Mouse (Mus musculus) lung, adult 2 months (tissue): ENCODE data around the gene Tbc1d2. TPM values are rescaled to one million over a fixed set of nuclear protein-coding genes. Genes with fewer than 3 reads are reported as not detected.
"Not testable (repeated sequence)": the region's sequence is repeated elsewhere in the genome, so short reads cannot be mapped to it uniquely, and the experiment has no call there.

Experiments used
- DNase-seq: peaks from one replicate; pipeline ENCODE4 v3.0.0; 2022
- H3K4me1 ChIP-seq: fragments of 200-500 bp; 2 replicates; pipeline ENCODE4 v1.6.1; 2011; ENCODE audit warnings: low read length; ENCODE audit not compliant: control insufficient read depth, insufficient read depth
- H3K4me3 ChIP-seq: fragments of 200-500 bp; replicated peaks from 2 replicates; pipeline ENCODE3; 2011; ENCODE audit warnings: low read depth, mild to moderate bottlenecking, control low read depth, low read length; ENCODE audit errors: extremely low read depth
- CTCF ChIP-seq: fragments of 200-500 bp; IDR thresholded peaks from 2 replicates; pipeline ENCODE4 v1.5.1; 2011; ENCODE audit warnings: mild to moderate bottlenecking, low read length, control low read depth; ENCODE audit not compliant: insufficient read depth
- POLR2A ChIP-seq: fragments of 200-500 bp; IDR thresholded peaks from 2 replicates; pipeline ENCODE4 v1.6.1; 2011; ENCODE audit warnings: low read depth, mild to moderate bottlenecking, control low read depth, low read length, borderline replicate concordance; ENCODE audit errors: extremely low read depth
- WGBS: fragments of 180-500 bp; shearing (Covaris S2); methylation state at CpG from one replicate; pipeline ENCODE4 v1.1.7; 2018; 5-methylcytosine and 5-hydroxymethylcytosine counted together
- polyA plus RNA-seq: library from polyadenylated mRNA; depleted of rRNA; stranded (reverse); fragments of >200 nt; gene quantifications from 2 replicates; pipeline ENCODE4 v1.2.3, GENCODE M21; 2012

Gene Tbc1d2
- polyA plus RNA-seq, 1 experiment = 10.2 TPM

GRCm38 (mm10) chr4:46586473-46586872, 63.5 kb downstream of the Tbc1d2 start:
- no peak for TF ChIP-seq CTCF
- TF ChIP-seq POLR2A = no peak
- WGBS = 85% methylated on average over 4 of the region's 4 CpGs
- no peak for DNase-seq
- H3K4me1 ChIP-seq = peaks cover 10% of the 10 kb centered on the region
- no peak overlapping the region for H3K4me3 ChIP-seq

GRCm38 (mm10) chr4:46585811-46586190, 64.2 kb downstream of the Tbc1d2 start:
- no peak for DNase-seq
- H3K4me1 ChIP-seq = peaks cover 10% of the 10 kb centered on the region
- TF ChIP-seq CTCF (no peak), POLR2A (peak; percentile 1; the same call in 1 of the 2 replicates)
- H3K4me3 ChIP-seq = no peak overlapping the region
- 41% methylated on average over 8 of the region's 8 CpGs for WGBS

DNA sequence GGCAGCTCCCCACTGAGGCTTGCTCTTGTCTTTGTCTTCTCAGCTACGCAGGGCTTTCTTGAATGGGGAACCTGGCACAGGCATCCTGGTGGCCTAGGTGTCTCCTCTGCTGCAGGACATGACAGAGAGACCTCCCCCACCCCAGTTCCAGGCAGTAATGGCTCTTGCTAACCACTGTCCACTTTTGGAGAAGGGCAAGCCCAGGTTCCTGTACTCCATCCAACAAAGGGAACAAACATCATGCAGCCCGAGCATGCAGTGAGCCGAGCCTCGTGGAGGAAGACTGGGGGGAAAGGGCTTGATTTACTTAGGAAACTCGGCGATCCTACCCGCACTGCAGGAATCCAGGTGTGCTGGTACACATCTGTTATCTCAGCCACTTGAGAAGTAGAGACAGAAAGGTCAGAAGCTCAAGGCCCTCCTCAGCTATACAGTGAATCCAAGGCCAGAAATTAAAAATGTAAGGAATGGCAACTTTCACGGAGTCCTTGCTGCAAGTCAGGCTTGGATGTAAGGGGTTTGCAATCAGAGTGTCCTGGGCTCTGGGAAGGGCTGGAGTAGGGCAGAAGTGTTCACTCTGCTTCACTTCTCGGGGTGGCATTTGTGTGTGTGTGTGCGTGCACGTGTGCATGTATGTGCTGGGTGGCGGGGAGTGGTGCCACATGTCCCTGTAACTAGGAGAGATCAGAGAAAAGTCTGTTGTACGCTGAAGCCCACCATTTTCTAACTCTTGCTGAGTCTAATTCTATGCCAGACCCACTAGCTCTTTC, 64.8 kb downstream of the Tbc1d2 start:
- DNase-seq = no peak
- WGBS = 62% methylated on average over 13 of the region's 13 CpGs
- peak overlapping the region; percentile 16 for H3K4me3 ChIP-seq

DNA sequence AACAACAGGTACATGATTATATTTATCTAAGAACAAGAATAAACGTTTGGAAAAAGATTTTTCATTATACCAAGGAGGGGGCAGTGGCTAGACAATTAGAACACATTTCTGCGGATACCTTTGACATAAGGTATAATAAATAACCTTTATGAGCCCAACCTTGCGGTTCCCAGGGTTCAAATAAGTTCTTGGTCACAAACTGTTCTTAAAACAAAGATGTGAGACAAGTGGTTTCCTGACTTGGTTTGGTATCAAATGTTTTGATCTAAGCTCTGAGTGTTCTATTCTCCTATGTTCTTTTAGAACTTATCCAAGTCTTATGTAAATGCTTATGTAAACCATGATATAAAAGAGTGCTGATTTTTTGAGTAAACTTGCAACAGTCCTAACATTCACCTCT, 65.5 kb downstream of the Tbc1d2 start:
- WGBS = 45% methylated on average over 3 of the region's 3 CpGs
- peaks cover 10% of the 10 kb centered on the region for H3K4me1 ChIP-seq
- DNase-seq, H3K4me3 ChIP-seq: not testable (repeated sequence)

More for the DNA sequence above, 64.8 kb downstream of the Tbc1d2 start:
- TF ChIP-seq CTCF (no peak), POLR2A (0 out of 2 replicates have a peak, but pooled peaks have one; percentile 3)
- peaks cover 10% of the 10 kb centered on the region for H3K4me1 ChIP-seq

DNA sequence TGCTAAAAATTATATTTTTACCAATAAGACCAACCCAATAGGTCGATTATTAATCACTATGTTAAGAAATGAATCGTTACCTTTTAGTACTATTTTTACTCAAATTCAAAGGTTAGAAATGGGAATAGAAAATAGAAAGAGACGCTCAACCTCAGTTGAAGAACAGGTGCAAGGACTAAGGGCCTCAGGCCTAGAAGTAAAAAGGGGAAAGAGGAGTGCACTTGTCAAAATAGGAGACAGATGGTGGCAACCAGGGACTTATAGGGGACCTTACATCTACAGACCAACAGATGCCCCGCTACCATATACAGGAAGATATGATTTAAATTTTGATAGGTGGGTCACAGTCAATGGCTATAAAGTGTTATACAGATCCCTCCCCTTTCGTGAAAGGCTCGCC, 65.9 kb downstream of the Tbc1d2 start:
- not testable (repeated sequence) for H3K4me3 ChIP-seq

GRCm38 (mm10) chr4:46582024-46582423, 68.0 kb downstream of the Tbc1d2 start:
- not testable (repeated sequence) for H3K4me3 ChIP-seq, DNase-seq
- H3K4me1 ChIP-seq = peaks cover 10% of the 10 kb centered on the region
- 83% methylated on average over 9 of the region's 9 CpGs for WGBS

More for the DNA sequence above, 65.9 kb downstream of the Tbc1d2 start:
- H3K4me1 ChIP-seq = peaks cover 10% of the 10 kb centered on the region
- WGBS = 85% methylated on average over 2 of the region's 6 CpGs
- DNase-seq = not testable (repeated sequence)

GRCm38 (mm10) chr4:46581577-46581976, 68.4 kb downstream of the Tbc1d2 start:
- not testable (repeated sequence) for DNase-seq, H3K4me3 ChIP-seq
- peaks cover 10% of the 10 kb centered on the region for H3K4me1 ChIP-seq
- 93% methylated on average over 22 of the region's 22 CpGs for WGBS

DNA sequence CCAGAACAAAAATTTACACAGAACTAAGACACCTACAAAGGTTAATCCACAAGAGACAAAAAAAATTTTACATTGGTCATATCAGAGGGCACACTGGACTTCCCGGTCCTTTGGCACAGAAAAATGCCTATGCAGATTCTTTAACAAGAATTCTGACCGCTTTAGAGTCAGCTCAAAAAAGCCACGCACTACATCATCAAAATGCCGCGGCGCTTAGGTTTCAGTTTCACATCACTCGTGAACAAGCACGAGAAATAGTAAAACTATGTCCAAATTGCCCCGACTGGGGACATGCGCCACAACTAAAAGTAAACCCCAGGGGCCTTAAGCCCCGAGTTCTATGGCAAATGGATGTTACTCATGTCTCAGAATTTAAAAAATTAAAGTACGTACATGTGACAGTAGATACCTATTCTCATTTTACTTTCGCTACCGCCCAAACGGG, 69.2 kb downstream of the Tbc1d2 start:
- not testable (repeated sequence) for H3K4me3 ChIP-seq, DNase-seq
- WGBS = 82% methylated on average over 15 of the region's 15 CpGs
- H3K4me1 ChIP-seq = peaks cover 10% of the 10 kb centered on the region

DNA sequence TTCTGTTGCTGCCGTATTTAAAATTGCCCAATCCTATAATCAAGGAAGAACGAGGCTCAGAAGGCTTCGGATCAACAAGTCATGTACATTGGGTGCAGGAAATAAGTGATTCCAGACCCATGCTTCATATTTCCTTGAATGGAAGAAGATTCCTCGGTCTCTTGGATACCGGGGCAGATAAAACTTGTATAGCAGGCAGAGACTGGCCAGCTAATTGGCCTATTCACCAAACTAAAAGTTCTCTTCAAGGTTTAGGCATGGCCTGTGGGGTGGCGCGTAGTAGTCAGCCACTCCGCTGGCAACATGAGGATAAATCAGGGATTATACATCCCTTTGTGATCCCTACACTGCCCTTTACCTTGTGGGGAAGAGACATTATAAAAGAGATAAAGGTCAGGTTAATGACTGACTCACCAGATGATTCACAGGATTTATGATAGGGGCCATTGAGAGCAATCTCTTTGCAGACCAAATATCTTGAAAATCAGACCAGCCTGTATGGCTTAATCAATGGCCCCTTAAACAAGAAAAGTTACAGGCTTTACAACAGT, 71.1 kb downstream of the Tbc1d2 start:
- WGBS = 90% methylated on average over 8 of the region's 8 CpGs
- peak overlapping the region; percentile 28 for H3K4me3 ChIP-seq
- H3K4me1 ChIP-seq, DNase-seq: not testable (repeated sequence)

- Histone ChIP-seq H3K4me3 (no peak overlapping the region), H3K4me1 (peaks cover 4% of the 10 kb centered on the region)
- no peak for DNase-seq
- TF ChIP-seq CTCF = no peak
- no peak for TF ChIP-seq POLR2A
- 51% methylated on average over 1 of the region's 1 CpGs for WGBS
Measured at GRCm38 (mm10) chr4:46578228-46578627, 71.8 kb downstream of the Tbc1d2 start.

DNA sequence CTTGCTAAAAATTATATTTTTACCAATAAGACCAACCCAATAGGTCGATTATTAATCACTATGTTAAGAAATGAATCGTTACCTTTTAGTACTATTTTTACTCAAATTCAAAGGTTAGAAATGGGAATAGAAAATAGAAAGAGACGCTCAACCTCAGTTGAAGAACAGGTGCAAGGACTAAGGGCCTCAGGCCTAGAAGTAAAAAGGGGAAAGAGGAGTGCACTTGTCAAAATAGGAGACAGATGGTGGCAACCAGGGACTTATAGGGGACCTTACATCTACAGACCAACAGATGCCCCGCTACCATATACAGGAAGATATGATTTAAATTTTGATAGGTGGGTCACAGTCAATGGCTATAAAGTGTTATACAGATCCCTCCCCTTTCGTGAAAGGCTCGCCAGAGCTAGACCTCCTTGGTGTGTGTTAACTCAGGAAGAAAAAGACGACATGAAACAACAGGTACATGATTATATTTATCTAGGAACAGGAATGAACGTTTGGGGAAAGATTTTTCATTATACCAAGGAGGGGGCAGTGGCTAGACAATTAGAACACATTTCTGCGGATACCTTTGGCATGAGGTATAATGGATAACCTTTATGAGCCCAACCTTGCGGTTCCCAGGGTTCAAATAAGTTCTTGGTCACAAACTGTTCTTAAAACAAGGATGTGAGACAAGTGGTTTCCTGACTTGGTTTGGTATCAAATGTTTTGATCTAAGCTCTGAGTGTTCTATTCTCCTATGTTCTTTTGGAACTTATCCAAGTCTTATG, 74.3 kb downstream of the Tbc1d2 start:
- not testable (repeated sequence) for DNase-seq, H3K4me3 ChIP-seq, H3K4me1 ChIP-seq
- 62% methylated on average over 6 of the region's 10 CpGs for WGBS
